Mouse (Mus musculus): ENCODE results near the gene Gm11027. TPM values are rescaled to one million over a fixed set of nuclear protein-coding genes. Genes with fewer than 3 reads are reported as not detected.

The Gm11027 gene
- total RNA-seq, 2 experiments from 2014 or later, result not detected

GRCm38 (mm10) chr12:116278541-116278940 is 3.4 kb downstream of the Gm11027 start:
- intact Hi-C loops (cut with DNase I), result no loop called here
- DNase-seq, result no peak

DNA sequence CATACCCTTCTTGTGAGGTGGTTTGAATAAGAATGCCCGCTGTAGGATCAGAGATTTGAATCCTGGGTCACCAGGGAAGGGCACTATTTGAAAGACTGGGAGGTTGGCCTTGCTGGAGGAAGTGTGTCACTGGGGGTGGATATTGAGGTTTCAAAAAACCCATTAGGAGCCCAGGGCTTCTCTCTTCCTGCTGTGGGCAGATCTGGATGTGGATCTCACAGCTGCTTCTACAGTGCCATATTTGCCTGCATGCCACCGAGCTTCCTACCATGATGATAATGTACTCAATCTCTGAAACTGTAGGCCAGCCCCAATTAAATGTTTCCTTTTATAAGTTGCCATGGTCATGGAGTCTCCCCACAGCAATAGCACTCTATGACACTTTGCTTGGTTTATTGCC is 4.0 kb downstream of the Gm11027 start:
- intact Hi-C loops (cut with DNase I), result no loop called here
- no peak for DNase-seq

- DNase-seq, result no peak
- intact Hi-C loops (cut with DNase I), result loop anchor here (10.0 kb wide), 1 partner anchor 325 kb away; no protein-coding TSS in a partner anchor
Observed at GRCm38 (mm10) chr12:116280149-116280652, 5.0 kb downstream of the Gm11027 start.

DNA sequence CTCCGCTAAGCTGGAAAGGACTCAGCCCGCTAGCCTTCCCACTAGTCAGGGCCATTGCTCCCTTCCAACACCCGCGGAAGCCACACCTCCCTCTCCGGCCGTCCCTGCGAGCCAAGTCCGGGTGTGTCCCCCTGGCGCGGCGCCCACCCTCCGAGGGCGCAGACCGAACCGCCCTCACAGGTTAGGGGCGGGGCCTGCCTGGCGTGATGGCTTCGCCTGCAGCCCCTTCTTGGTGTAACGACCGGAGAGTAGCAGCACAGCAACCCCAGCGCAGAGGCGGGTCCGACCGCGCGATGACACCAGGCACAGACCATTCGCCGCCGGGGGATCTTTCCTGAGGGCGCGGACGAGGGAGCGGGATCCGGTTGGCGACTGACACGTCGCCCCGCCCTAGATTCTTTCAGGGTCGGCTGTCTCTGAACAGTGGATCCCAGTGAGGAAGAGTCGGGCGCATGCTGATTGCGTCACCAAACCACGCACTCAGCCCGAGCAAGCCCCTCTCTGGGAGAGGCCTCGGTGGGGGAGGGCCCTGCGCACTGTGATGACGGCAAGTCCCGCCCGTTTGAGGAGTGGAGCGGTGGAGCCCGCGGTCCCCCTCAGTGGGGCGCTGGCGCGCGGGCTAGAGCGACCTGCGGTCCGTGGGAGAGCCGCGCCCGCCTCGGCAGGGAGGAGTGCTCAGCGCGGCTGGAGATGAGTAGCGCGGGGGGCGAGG is 5.6 kb downstream of the Gm11027 start, which contains the start of gene Esyt2:
Gene Esyt2 (plus strand): TSS at position 544 of the 712 bp plus-strand sequence.
- intact Hi-C loops (cut with DNase I), result loop anchor here (10.0 kb wide), 1 partner anchor 324 kb away; no protein-coding TSS in a partner anchor

DNA sequence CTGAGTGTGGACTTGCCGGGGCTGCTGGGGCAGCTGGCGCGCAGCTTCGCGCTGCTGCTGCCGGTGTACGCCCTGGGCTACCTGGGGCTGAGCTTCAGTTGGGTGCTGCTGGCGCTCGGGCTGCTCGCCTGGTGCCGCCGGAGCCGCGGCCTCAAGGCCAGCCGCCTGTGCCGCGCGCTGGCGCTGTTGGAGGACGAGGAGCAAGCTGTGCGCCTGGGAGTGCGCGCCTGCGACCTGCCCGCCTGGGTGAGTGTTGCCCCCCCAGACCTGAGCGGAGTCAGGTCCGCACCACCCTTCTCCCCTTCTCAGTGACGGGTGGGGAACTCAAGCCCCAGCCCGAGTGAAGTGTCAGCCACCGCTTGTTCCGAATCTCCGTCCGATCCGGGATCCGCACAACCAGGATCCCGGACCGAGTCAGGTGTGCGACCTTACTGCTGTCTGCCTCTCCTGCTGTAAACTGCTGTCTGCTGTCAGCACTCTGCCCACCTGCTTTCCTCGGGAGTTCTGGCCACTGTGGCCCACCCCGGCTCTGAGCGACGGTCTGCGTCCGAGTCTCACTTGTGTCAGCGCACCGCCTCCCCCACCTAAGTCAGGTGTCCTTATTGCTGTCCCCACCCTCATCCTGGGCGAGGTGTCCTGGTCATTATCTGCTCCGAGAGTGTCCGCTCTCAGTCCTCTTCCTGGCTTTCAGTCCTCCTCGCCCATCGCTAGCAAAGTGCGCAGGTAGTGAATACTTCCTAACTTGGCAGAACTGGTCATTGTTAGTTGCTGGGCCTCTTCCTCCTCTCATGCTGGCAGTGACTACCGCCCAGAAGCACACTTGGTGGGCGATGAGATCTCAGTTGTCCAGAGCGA is 6.5 kb downstream of the Gm11027 start:
- peak; percentile 41 for DNase-seq
- intact Hi-C loops (cut with DNase I), result loop anchor here (10.0 kb wide), 1 partner anchor 323 kb away; no protein-coding TSS in a partner anchor

More for the DNA sequence above, 5.6 kb downstream of the Gm11027 start, which contains the start of gene Esyt2:
- peak; percentile 100 for DNase-seq

- DNase-seq, result no peak
Observed at GRCm38 (mm10) chr12:116282856-116283255, 7.7 kb downstream of the Gm11027 start.

DNA sequence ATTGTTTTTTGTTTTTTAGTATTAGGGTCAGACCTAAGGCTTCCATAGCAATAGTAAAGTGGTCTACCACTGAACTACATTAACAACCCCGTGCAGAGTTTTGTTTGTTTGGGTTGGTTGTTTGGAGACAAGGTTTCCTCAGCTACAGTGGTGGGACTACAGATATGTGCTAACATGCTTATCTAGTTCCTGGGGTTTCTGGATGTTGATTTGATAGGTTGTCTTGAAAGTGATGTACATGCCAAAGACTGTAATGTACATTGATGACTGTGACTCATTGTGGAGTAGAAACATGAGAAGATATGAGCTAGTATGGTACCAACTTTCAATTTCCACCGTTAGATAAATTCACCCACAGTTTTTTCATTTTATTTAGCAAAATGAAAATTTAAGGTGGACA is 8.3 kb downstream of the Gm11027 start:
- DNase-seq, result no peak
- intact Hi-C loops (cut with DNase I), result loop anchor here (10.0 kb wide), 1 partner anchor 321 kb away; no protein-coding TSS in a partner anchor

More at GRCm38 (mm10) chr12:116282856-116283255, 7.7 kb downstream of the Gm11027 start:
- intact Hi-C loops (cut with DNase I), result loop anchor here (10.0 kb wide), 1 partner anchor 322 kb away; no protein-coding TSS in a partner anchor

DNA sequence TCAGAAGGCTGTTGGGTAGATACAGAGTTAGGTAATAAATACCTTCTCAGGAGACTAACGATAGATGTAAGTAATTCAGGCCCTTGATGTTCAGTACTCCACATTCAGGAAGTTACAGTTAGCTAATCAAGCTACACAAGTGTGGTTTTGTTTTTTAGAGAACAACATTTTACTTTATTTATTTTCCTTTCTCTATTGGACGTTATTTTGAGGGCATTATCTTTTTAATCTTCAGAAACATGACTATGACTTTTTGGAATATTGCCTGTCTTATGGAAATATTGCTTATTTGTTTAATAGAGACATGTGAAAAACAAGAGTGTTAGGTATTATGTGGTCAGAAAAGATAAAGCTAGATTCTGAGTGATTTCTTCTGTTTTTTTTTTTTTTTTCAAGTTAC is 18.0 kb downstream of the Gm11027 start:
- DNase-seq, result no peak
- intact Hi-C loops (cut with DNase I), result no loop called here

GRCm38 (mm10) chr12:116293599-116294292 is 18.6 kb downstream of the Gm11027 start:
- no peak for DNase-seq
- intact Hi-C loops (cut with DNase I), result no loop called here

GRCm38 (mm10) chr12:116299906-116300305 is 24.7 kb downstream of the Gm11027 start:
- intact Hi-C loops (cut with DNase I), result no loop called here
- no peak for DNase-seq

DNA sequence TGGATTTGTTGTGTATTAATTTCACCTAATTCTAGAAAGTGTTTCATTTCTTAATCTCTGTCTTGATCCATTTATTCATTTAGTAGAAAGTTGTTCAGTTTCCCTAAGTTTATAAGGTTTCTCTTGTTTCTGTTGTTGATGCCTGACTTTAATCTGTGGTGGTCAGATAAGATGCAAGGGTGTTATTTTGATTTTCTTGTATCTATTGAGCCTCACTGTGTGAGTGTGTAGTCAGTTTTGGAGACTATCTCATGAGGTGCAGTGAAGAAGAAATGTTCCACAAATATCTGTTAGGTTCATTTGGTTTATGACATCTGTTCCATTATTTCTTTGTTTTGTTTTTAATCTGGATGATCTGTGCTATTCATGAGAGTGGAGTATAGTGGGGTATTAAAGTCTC is 27.0 kb downstream of the Gm11027 start:
- intact Hi-C loops (cut with DNase I), result no loop called here

GRCm38 (mm10) chr12:116306042-116306441 is 30.9 kb downstream of the Gm11027 start:
- intact Hi-C loops (cut with DNase I), result no loop called here
- DNase-seq, result no peak

More for the DNA sequence above, 27.0 kb downstream of the Gm11027 start:
- no peak for DNase-seq

- intact Hi-C loops (cut with DNase I), result no loop called here
- DNase-seq, result no peak
Observed at GRCm38 (mm10) chr12:116307870-116308269, 32.7 kb downstream of the Gm11027 start.

DNA sequence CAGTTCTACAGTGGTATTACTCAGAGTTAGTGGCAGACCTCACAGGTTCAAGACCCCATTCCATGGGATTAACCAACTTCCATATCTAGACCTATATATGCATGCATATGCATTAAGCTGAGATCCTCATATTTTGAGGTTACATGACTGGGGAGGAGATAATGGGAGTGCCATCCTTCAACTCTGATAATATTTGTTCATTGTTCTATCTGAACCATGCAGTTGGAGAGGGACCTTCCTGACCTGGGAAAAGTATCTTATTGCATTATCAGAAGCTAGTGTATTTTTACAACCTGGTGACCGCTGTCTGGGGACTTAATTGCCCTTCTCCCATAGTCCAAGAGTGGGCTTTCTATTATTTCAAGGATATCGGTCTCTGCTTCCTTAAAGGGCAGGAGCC is 33.4 kb downstream of the Gm11027 start:
- intact Hi-C loops (cut with DNase I), result no loop called here
- DNase-seq, result no peak

GRCm38 (mm10) chr12:116313816-116314215 is 38.6 kb downstream of the Gm11027 start:
- DNase-seq, result no peak
- intact Hi-C loops (cut with DNase I), result no loop called here

GRCm38 (mm10) chr12:116315498-116315897 is 40.3 kb downstream of the Gm11027 start:
- no peak for DNase-seq
- intact Hi-C loops (cut with DNase I), result no loop called here

DNA sequence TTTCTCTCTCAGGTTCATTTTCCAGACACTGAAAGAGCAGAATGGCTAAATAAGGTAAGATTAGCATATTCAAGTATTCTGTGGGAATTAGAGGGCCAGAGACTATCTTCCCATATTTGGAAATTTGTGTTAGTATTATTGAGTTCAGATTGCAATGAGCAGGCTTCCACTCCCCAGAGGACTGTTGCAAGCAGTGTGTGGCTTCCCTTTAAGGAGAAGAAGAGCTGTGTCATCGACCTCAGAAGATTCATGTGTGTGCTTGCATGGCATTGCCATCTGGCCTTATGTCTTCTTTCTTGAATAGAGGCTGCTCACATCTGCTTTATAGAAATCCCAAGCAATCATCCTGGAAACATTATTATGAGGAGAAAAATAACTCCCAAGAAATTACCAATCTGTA is 42.6 kb downstream of the Gm11027 start:
- intact Hi-C loops (cut with DNase I), result no loop called here
- DNase-seq, result no peak

Measured in left cerebral cortex, postnatal 4 days (tissue).